Mouse (Mus musculus) midbrain, embryonic 11.5 days (tissue): ENCODE measurements around the gene Cfap44. TPM values are rescaled to one million over a fixed set of nuclear protein-coding genes. Genes with fewer than 3 reads are reported as not detected.
A peak's percentile ranks its signal among the peaks of the same experiment; 100 is the strongest.

ENCODE experiments used
- ATAC-seq: fragments of 200-750 bp; cut with Nextera tagmentation; 2 replicates; pipeline ENCODE4 v1.8.0; 2017; ENCODE audit warnings: moderate TSS enrichment, moderate library complexity; ENCODE audit not compliant: low FRiP score
- DNase-seq: peaks from one replicate; pipeline ENCODE4 v3.0.0; 2015; ENCODE audit warnings: low spot score; ENCODE audit errors: missing footprints
- H3K27ac ChIP-seq: fragments of 300-500 bp; sonication (generic); 2 replicates; pipeline ENCODE4 v1.5.1; 2014; ENCODE audit warnings: low read depth, low read length
- H3K27me3 ChIP-seq: fragments of 300-500 bp; sonication (generic); 2 replicates; pipeline ENCODE4 v1.6.1; 2014; ENCODE audit warnings: mild to moderate bottlenecking, low read length, moderate library complexity, mixed read lengths; ENCODE audit not compliant: control insufficient read depth, insufficient read depth
- H3K36me3 ChIP-seq: fragments of 300-500 bp; sonication (generic); 2 replicates; pipeline ENCODE4 v1.6.1; 2014; ENCODE audit warnings: mild to moderate bottlenecking, low read length, moderate library complexity, mixed read lengths; ENCODE audit not compliant: control insufficient read depth, insufficient read depth
- H3K4me1 ChIP-seq: fragments of 300-500 bp; sonication (generic); 2 replicates; pipeline ENCODE4 v1.6.1; 2014; ENCODE audit warnings: low read length; ENCODE audit not compliant: control insufficient read depth, insufficient read depth
- H3K4me2 ChIP-seq: fragments of 300-500 bp; sonication (generic); 2 replicates; pipeline ENCODE4 v1.6.1; 2014; ENCODE audit warnings: mild to moderate bottlenecking, moderate library complexity
- H3K4me3 ChIP-seq: fragments of 300-500 bp; sonication (generic); 2 replicates; pipeline ENCODE4 v1.5.1; 2014; ENCODE audit warnings: low read depth, low read length
- H3K9ac ChIP-seq: fragments of 300-500 bp; sonication (generic); 2 replicates; pipeline ENCODE4 v1.6.1; 2014; ENCODE audit warnings: low read length
- H3K9me3 ChIP-seq: fragments of 300-500 bp; sonication (generic); 2 replicates; pipeline ENCODE4 v1.6.1; 2016; ENCODE audit warnings: low read length; ENCODE audit not compliant: control insufficient read depth
- WGBS: fragments of 180-500 bp; shearing (Covaris S2); extraction: QIAGEN DNeasy Blood & Tissue Kit; methylation state at CpG from one replicate; pipeline ENCODE4 v1.1.7; 2014; 5-methylcytosine and 5-hydroxymethylcytosine counted together
- polyA plus RNA-seq: library from polyadenylated mRNA; unstranded; fragments of >200 nt; fragmentation: Nextera tagmentation; extraction: Ambion mirVana; gene quantifications from 2 replicates; pipeline ENCODE4 v1.2.1, GENCODE M21; 2014

Cfap44 gene
- polyA plus RNA-seq: 0.89 and 1.5 TPM in 2 replicates

DNA sequence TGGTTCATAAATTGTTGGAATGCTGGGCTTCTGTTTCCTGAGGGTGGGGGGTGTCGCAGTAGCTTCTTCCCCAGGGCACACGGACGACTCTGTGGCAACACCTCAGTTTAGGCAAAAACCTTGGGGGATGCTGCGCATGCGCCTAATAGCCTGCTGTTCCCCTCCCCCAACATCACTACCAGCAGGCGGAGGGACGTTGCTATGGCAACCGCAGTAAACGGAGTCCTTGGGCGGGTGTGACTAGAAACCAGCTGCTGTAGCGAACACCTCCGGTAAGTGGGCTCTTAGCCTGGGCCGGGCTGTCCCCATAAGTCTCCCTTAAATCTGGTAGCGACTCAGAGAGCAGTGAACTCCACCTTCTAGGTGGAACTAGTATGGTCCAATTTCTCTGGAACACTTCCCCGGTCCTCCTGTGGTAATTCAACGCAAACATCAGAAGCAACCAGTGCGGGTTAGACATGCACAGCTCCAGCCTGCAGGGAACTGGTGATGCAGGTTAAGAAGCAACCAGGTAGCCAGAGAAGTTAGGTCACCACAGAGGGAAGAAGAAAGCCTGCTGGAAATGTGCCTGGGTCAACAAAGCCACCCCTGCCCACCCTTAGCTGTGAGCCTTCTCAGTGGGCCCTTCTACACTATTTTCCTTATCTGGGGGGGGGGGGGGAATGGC lies at the start of gene Cfap44:
Cfap44 (plus strand) TSS at position 220 of the 667 bp plus-strand sequence.
- peak within 1 kb of the TSS; percentile 48 for H3K4me2 ChIP-seq
- DNase-seq: peak; percentile 99
- 2% methylated on average over 17 of the region's 17 CpGs for WGBS
- no peaks in the 10 kb centered on the region for H3K9me3 ChIP-seq
- peak within 1 kb of the TSS; percentile 28; the same call in 1 of the 2 replicates for H3K9ac ChIP-seq
- H3K4me1 ChIP-seq: peaks cover 3% of the 10 kb centered on the region; the same call in 1 of the 2 replicates
- H3K36me3 ChIP-seq: no peaks in the 10 kb centered on the region
- no peak within 1 kb of the TSS for H3K27ac ChIP-seq
- ATAC-seq: peak; percentile 91
- peak within 1 kb of the TSS; percentile 21 for H3K4me3 ChIP-seq
- no peaks in the 10 kb centered on the region for H3K27me3 ChIP-seq

DNA sequence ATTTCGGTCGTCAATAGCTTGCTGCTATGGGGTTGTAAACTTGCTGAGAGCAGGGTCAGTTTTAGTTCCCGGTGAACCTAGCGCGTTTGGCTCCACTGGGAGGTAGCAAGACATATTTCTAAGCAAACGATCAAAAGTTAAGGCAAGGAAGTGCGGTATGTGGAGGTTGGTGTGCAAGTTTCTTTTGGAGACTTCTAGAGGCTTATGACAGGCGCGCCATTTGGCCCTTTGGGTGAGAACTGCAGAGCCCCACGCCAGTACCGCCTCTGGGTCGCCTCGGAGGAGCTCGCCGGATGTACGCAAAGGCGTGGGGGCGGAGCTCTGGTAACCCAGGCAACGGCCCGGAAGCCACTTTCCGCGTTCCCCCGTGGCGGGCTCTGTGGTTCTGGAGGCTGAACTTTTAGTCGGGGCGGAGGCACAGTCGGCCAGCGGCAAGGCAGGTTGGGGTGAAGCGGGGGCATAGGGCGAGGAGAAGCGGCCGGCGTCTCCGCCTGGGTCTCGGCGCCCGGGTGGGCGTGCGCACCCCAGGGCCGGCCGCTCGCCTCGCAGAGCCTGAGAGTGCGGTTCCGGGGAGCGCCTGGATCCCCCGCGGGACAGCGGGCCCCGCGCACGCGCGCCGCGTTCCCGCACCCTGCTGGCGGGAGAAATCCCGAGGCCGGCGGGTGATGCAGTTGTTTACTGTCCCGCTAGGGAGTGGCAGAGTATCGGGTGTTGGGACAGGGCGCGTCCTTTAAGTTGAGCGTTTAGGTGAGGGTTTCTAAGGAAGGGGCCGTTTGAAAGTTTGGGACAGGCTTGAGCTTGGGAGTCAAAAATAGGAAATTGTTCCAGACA lies 47.3 kb upstream of the Cfap44 start, which contains the start of gene Spice1:
Spice1 (plus strand) TSS at position 51 of the 831 bp plus-strand sequence.
- peak within 1 kb of the TSS; percentile 87 for H3K4me3 ChIP-seq
- H3K4me2 ChIP-seq: peak within 1 kb of the TSS; percentile 72
- peak within 1 kb of the TSS; percentile 83 for H3K9ac ChIP-seq
- H3K36me3 ChIP-seq: no peaks in the 10 kb centered on the region
- H3K4me1 ChIP-seq: peaks cover 10% of the 10 kb centered on the region
- under 1% methylated on average over 67 of the region's 67 CpGs for WGBS
- DNase-seq (peak; percentile 99), ATAC-seq (peak; percentile 100)
- H3K9me3 ChIP-seq: no peaks in the 10 kb centered on the region
- peak within 1 kb of the TSS; percentile 86 for H3K27ac ChIP-seq
- H3K27me3 ChIP-seq: no peaks in the 10 kb centered on the region

DNA sequence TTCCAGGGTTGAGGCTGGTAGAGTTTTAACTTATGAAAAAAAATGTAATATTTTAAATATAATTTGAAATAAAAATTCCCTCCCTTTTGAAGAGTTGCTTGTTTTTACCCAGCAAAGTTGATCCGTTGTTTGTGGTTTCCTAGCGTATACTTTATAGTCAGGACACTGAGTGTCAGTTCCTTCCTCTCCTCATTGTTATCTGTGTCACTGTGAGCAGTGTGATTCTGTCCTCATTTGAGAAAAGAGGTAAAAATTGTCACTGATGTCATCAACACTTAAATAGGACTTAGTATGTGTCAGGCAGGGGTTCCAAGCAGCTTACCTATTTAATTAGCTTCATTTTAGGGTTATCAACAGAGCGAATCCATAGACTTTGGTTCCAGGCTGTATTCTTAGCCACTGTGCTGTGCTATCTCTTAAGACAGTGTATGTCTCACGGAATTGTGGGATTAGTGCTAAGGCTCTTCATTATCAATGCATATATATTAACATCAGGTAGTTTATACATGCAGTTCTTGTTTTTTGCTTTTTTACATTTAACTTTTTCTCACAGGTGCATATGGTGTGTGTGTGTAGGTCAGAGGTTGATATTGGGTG lies 44.7 kb upstream of the Cfap44 start:
- Histone ChIP-seq H3K9ac (no peak overlapping the region), H3K4me2 (no peak overlapping the region), H3K4me1 (peaks cover 10% of the 10 kb centered on the region), H3K4me3 (no peak overlapping the region), H3K9me3 (no peaks in the 10 kb centered on the region), H3K36me3 (no peaks in the 10 kb centered on the region), H3K27me3 (no peaks in the 10 kb centered on the region), H3K27ac (no peak overlapping the region)
- 90% methylated on average over 4 of the region's 4 CpGs for WGBS
- ATAC-seq (no peak), DNase-seq (no peak)

DNA sequence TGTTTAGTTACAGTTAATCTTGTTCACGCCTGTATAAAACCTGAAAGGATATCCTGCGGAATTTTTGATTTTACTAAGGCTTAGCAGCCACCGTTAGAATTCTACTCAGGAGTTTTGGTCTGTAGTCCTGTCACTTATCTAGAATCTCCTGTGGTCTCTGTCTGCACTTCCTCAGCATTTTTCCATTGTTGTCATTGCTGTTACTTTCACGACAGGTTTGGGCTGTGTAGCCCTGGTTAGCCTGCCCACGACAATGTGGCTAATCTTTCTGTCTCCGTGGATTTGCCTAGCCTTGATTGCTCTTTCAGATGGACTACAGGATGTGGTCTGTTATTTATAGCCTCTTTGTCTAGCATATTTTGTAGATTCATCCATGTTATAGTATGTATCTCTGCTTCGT lies 38.3 kb upstream of the Cfap44 start:
- ATAC-seq (no peak), DNase-seq (no peak)
- Histone ChIP-seq H3K27me3 (no peaks in the 10 kb centered on the region), H3K9me3 (no peaks in the 10 kb centered on the region), H3K4me2 (no peak overlapping the region), H3K4me3 (no peak overlapping the region), H3K27ac (no peak overlapping the region), H3K9ac (no peak overlapping the region), H3K36me3 (peaks cover 3% of the 10 kb centered on the region; the same call in 1 of the 2 replicates), H3K4me1 (no peaks in the 10 kb centered on the region)
- 88% methylated on average over 7 of the region's 7 CpGs for WGBS

DNA sequence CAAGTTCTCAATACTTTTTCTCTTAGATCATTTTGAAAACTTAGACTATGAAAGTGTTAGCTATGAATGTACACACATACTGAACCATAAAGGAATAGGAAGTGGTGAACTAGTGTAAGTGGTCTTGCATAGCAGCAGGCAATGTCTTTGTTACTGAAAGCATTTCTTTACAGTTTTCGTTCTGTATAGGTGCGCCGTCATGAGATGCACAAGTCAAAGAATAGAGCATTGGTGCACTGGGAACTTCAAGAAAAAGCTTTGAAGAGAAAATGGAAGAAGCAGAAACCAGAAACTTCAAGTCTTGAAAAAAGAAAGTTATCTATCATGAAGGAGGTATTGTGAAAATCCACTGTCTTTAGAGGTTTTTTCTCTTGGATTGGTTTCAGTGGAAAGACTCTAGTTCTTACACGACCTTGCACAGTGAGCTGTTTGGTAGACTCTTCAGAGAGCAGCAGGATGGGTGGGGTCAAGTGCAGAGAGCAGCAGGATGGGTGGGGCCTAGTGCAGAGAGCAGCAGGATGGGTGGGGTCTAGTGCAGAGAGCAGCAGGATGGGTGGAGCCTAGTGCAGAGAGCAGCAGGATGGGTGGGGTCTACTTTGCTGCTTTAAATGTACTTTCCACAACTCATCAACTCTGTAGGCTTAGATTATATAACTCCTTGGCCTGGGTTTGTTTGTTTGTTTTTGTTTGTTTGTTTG lies 36.9 kb upstream of the Cfap44 start:
- Histone ChIP-seq H3K4me1 (no peaks in the 10 kb centered on the region), H3K9me3 (no peaks in the 10 kb centered on the region), H3K9ac (no peak overlapping the region), H3K4me3 (no peak overlapping the region), H3K4me2 (no peak overlapping the region), H3K27me3 (no peaks in the 10 kb centered on the region), H3K36me3 (peaks cover 5% of the 10 kb centered on the region; the same call in 1 of the 2 replicates), H3K27ac (no peak overlapping the region)
- 84% methylated on average over 4 of the region's 4 CpGs for WGBS
- no peak; the same call in 1 of the 2 replicates for ATAC-seq
- no peak for DNase-seq

DNA sequence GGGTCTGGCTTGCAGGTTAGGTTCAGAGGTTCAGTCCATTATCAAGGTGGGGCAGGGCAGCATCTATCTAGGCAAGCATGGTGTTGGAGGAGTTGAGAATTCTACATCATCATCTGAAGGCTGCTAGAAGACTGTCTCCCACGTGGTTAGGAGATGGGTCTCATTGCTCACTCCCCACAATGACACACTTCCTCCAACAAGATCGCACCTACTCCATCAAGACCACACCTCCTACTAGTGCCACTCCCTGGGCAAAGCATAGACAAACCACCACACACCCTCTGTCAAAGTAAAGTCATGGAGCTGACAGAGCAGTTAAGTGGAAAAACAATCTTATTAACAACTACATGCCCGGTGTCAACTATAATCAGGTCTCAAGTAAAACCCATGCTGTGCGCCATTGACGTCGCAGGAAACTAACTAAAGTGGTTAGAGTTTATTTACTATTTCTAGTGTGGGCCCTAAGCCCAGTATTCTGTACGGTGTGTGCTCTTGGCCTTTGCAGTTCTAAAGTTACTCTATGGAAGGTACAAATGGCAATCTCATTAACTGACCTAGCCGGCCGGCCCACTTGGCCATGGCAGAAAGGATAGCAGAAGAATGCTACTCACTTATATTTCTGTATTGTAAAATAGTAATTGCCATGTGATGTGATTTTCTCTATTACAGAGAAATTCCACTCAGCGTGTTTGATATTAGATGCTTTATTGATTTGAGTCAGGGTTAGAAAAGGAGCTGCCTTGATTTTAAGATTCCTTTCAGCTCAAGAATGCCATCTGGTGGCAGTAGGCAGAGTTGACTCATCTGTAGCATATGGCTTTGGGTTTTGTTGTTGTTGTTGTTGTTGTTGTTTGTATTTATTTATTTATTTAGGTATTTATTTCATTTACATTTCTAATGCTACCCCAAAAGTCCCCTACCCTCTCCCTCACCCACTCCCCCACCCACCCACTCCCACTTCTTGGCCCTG lies 32.4 kb upstream of the Cfap44 start:
- H3K4me3 ChIP-seq: no peak overlapping the region
- no peak overlapping the region for H3K27ac ChIP-seq
- no peaks in the 10 kb centered on the region for H3K9me3 ChIP-seq
- DNase-seq: no peak
- H3K36me3 ChIP-seq: peaks cover 5% of the 10 kb centered on the region; the same call in 1 of the 2 replicates
- H3K4me2 ChIP-seq: no peak overlapping the region
- no peak overlapping the region for H3K9ac ChIP-seq
- H3K27me3 ChIP-seq: no peaks in the 10 kb centered on the region
- 87% methylated on average over 10 of the region's 10 CpGs for WGBS
- ATAC-seq: no peak
- no peaks in the 10 kb centered on the region for H3K4me1 ChIP-seq

DNA sequence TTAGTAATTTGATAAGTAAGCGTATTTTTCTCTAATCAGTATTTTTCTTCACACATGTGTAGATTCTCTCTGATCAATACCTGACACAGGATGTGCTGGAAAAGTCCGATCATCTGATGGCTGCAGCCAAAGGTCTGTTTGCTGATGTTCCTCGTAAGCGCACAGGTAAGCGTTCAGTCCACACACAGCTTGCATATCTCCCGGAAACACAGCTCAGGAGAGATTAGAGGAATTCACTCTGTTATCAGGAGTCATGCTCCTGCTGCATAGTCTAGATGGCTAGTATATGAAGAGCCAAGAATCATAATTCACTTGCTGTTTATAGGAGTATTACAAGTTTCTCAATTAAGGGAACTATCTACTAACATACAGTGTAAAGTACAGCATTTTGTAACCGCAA lies 29.1 kb upstream of the Cfap44 start:
- Histone ChIP-seq H3K9me3 (no peaks in the 10 kb centered on the region), H3K4me2 (no peak overlapping the region), H3K36me3 (peaks cover 5% of the 10 kb centered on the region; the same call in 1 of the 2 replicates), H3K4me3 (no peak overlapping the region), H3K9ac (no peak overlapping the region), H3K27ac (no peak overlapping the region), H3K27me3 (no peaks in the 10 kb centered on the region), H3K4me1 (no peaks in the 10 kb centered on the region)
- 95% methylated on average over 7 of the region's 7 CpGs for WGBS
- DNase-seq: no peak
- ATAC-seq: no peak

DNA sequence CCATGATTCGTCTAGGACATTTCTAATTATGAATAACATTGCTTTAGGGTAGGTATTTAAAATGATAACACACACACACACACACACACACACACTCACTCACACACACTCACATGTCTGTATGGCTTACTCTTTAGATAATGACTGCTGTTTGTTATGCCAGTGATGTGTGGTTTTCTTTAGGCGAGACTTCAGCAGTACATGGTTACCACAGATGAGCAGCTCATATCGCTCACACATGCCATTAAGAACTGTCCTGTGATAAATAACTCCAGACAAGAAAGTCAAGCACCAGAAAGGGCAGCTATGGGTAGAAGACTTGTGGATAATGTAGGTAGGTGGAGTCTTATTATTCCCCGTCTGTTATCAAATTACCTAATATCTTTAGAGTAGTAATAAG lies 19.1 kb upstream of the Cfap44 start:
- no peaks in the 10 kb centered on the region for H3K4me1 ChIP-seq
- DNase-seq (no peak), ATAC-seq (no peak)
- 93% methylated on average over 4 of the region's 4 CpGs for WGBS
- no peak overlapping the region for H3K4me3 ChIP-seq
- no peaks in the 10 kb centered on the region for H3K27me3 ChIP-seq
- H3K27ac ChIP-seq: no peak overlapping the region
- H3K4me2 ChIP-seq: no peak overlapping the region
- H3K9ac ChIP-seq: no peak overlapping the region
- no peaks in the 10 kb centered on the region for H3K9me3 ChIP-seq
- H3K36me3 ChIP-seq: peaks cover 9% of the 10 kb centered on the region; the same call in 1 of the 2 replicates
